Mouse (Mus musculus): ENCODE results near the gene Sumo3. TPM values are rescaled to one million over a fixed set of nuclear protein-coding genes. Genes with fewer than 3 reads are reported as not detected.

Gene Sumo3
- polyA plus RNA-seq, 1 experiment, result 152 TPM

- Histone ChIP-seq H3K36me3 (ENCODE audit: control insufficient read depth, insufficient read depth) (peaks cover 19% of the 10 kb centered on the region), H3K4me3 (ENCODE audit: insufficient read depth, poor library complexity, severe bottlenecking) (no peak overlapping the region), H3K27me3 (ENCODE audit: control insufficient read depth, insufficient read depth, insufficient read length) (no peaks in the 10 kb centered on the region), H3K79me3 (ENCODE audit: low read depth) (peaks cover 73% of the 10 kb centered on the region), H3K79me2 (ENCODE audit: control insufficient read depth, insufficient read depth) (peaks cover 95% of the 10 kb centered on the region), H3ac (ENCODE audit: control insufficient read depth, insufficient read length, low read depth) (no peak overlapping the region)
- TF ChIP-seq MYOG (IDR thresholded peaks at IDR 0.05; ENCODE audit: control insufficient read depth, extremely low read depth, insufficient read length), result no peak
- TF ChIP-seq CTCF (IDR thresholded peaks at IDR 0.05; ENCODE audit: control insufficient read depth, insufficient read depth, insufficient read length), result no peak
- no peak for TF ChIP-seq MYOD1 (IDR thresholded peaks at IDR 0.05; ENCODE audit: control insufficient read depth, insufficient read length, low read depth)
- TF ChIP-seq USF1 (IDR thresholded peaks at IDR 0.05; ENCODE audit: low read depth), result no peak
- no peak for TF ChIP-seq MAX (IDR thresholded peaks at IDR 0.05)
- no peak for TF ChIP-seq FOSL1 (IDR thresholded peaks at IDR 0.05; ENCODE audit: insufficient read depth, low read length, poor library complexity, severe bottlenecking)
- TF ChIP-seq CEBPB (IDR thresholded peaks at IDR 0.05; ENCODE audit: low read depth), result no peak
Observed at GRCm38 (mm10) chr10:77626591-77626990, 20.7 kb downstream of the Sumo3 start.

- no peak overlapping the region for H3ac ChIP-seq (ENCODE audit: control insufficient read depth, insufficient read length, low read depth)
- no peaks in the 10 kb centered on the region for H3K27me3 ChIP-seq (ENCODE audit: control insufficient read depth, insufficient read depth, insufficient read length)
- no peak overlapping the region for H3K4me3 ChIP-seq (ENCODE audit: insufficient read depth, poor library complexity, severe bottlenecking)
- H3K79me2 ChIP-seq (ENCODE audit: control insufficient read depth, insufficient read depth), result peaks cover 91% of the 10 kb centered on the region
- H3K79me3 ChIP-seq (ENCODE audit: low read depth), result peaks cover 72% of the 10 kb centered on the region
- TF ChIP-seq FOSL1 (IDR thresholded peaks at IDR 0.05; ENCODE audit: insufficient read depth, low read length, poor library complexity, severe bottlenecking) (no peak), CEBPB (IDR thresholded peaks at IDR 0.05; ENCODE audit: low read depth) (no peak), USF1 (IDR thresholded peaks at IDR 0.05; ENCODE audit: low read depth) (no peak), CTCF (IDR thresholded peaks at IDR 0.05; ENCODE audit: control insufficient read depth, insufficient read depth, insufficient read length) (peak; percentile 87), MAX (IDR thresholded peaks at IDR 0.05) (no peak)
- peaks cover 25% of the 10 kb centered on the region for H3K36me3 ChIP-seq (ENCODE audit: control insufficient read depth, insufficient read depth)
Observed at GRCm38 (mm10) chr10:77627497-77627896, 21.6 kb downstream of the Sumo3 start.

DNA sequence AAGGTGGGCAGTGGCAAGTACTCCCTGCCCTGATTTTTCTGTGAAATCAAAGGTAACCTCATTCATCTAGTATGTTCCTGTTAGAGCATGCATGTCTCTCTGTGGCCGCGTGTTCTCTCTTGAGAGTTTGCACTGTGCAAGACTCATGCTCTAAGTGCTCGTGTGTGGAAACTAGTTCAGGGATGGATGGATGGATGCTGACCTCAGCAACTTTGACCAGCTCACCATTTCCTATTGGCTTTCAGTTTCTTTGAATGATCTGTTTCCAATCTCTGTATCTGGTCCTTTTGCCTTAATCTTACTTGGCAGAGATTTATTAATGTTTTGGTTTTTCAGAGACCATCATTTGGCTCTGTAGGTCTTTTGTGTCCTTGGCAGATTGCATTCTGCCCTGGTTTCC is 23.3 kb downstream of the Sumo3 start:
- H3K36me3 ChIP-seq (ENCODE audit: control insufficient read depth, insufficient read depth), result peaks cover 39% of the 10 kb centered on the region

DNA sequence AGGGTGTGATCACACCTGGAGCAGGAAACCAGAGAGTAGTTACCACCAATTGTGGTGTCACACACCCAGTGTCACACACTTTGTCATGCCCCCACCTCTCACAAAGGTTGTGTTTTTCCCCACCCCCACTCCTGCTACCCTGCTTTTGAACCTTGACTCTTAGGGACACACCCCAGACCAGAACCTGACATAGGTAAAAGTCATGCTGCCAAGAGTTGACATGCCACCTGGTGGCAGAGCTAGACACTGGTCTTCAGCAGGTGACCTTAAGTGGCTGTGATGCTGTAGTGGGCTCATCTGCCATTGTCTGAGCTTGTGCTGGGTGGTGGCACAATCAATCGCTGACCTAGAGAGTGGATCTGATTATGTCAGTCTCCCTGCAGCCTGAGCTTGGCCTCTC is 24.1 kb downstream of the Sumo3 start:
- H3K79me3 ChIP-seq (ENCODE audit: low read depth), result peaks cover 51% of the 10 kb centered on the region
- no peak overlapping the region for H3K4me3 ChIP-seq (ENCODE audit: insufficient read depth, poor library complexity, severe bottlenecking)
- peaks cover 76% of the 10 kb centered on the region for H3K79me2 ChIP-seq (ENCODE audit: control insufficient read depth, insufficient read depth)
- H3K36me3 ChIP-seq (ENCODE audit: control insufficient read depth, insufficient read depth), result peaks cover 46% of the 10 kb centered on the region
- TF ChIP-seq CTCF (IDR thresholded peaks at IDR 0.05; ENCODE audit: control insufficient read depth, insufficient read depth, insufficient read length) (no peak), MAX (IDR thresholded peaks at IDR 0.05) (no peak), CEBPB (IDR thresholded peaks at IDR 0.05; ENCODE audit: low read depth) (no peak), MYOD1 (IDR thresholded peaks at IDR 0.05; ENCODE audit: control insufficient read depth, insufficient read length, low read depth) (no peak), FOSL1 (IDR thresholded peaks at IDR 0.05; ENCODE audit: insufficient read depth, low read length, poor library complexity, severe bottlenecking) (no peak), MYOG (IDR thresholded peaks at IDR 0.05; ENCODE audit: control insufficient read depth, extremely low read depth, insufficient read length) (no peak), USF1 (IDR thresholded peaks at IDR 0.05; ENCODE audit: low read depth) (no peak)
- H3K27me3 ChIP-seq (ENCODE audit: control insufficient read depth, insufficient read depth, insufficient read length), result no peaks in the 10 kb centered on the region
- H3ac ChIP-seq (ENCODE audit: control insufficient read depth, insufficient read length, low read depth), result no peak overlapping the region

More for the DNA sequence above, 23.3 kb downstream of the Sumo3 start:
- Histone ChIP-seq H3K27me3 (ENCODE audit: control insufficient read depth, insufficient read depth, insufficient read length) (no peaks in the 10 kb centered on the region), H3ac (ENCODE audit: control insufficient read depth, insufficient read length, low read depth) (no peak overlapping the region), H3K4me3 (ENCODE audit: insufficient read depth, poor library complexity, severe bottlenecking) (no peak overlapping the region), H3K79me3 (ENCODE audit: low read depth) (peaks cover 59% of the 10 kb centered on the region), H3K79me2 (ENCODE audit: control insufficient read depth, insufficient read depth) (peaks cover 83% of the 10 kb centered on the region)
- no peak for TF ChIP-seq CTCF (IDR thresholded peaks at IDR 0.05; ENCODE audit: control insufficient read depth, insufficient read depth, insufficient read length)
- TF ChIP-seq MAX (IDR thresholded peaks at IDR 0.05), result no peak

DNA sequence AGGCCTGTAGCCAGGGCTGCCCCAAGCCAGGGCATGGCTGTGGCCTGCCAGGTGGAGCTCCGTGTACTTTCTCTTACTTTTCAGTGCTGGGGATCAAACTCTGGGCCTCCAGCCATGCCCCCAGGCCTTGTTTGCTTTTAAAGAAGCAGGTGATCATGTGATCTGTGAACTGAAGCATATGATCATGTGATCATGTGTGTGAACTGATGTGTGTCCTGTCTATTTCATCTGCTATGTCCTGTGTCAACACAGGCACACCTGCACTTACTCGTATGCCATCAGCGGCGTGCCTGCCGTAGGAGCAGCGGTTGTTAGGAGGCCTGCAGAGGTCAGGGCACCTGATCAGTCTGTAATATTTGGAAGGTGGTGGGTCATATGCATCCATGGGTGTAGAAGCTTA is 28.1 kb downstream of the Sumo3 start:
- Histone ChIP-seq H3K79me3 (ENCODE audit: low read depth) (peaks cover 31% of the 10 kb centered on the region), H3K4me3 (ENCODE audit: insufficient read depth, poor library complexity, severe bottlenecking) (no peak overlapping the region), H3K79me2 (ENCODE audit: control insufficient read depth, insufficient read depth) (peaks cover 76% of the 10 kb centered on the region), H3K36me3 (ENCODE audit: control insufficient read depth, insufficient read depth) (peaks cover 78% of the 10 kb centered on the region), H3ac (ENCODE audit: control insufficient read depth, insufficient read length, low read depth) (no peak overlapping the region), H3K27me3 (ENCODE audit: control insufficient read depth, insufficient read depth, insufficient read length) (no peaks in the 10 kb centered on the region)
- TF ChIP-seq CEBPB (IDR thresholded peaks at IDR 0.05; ENCODE audit: low read depth), result no peak
- no peak for TF ChIP-seq MYOG (IDR thresholded peaks at IDR 0.05; ENCODE audit: control insufficient read depth, extremely low read depth, insufficient read length)
- no peak for TF ChIP-seq FOSL1 (IDR thresholded peaks at IDR 0.05; ENCODE audit: insufficient read depth, low read length, poor library complexity, severe bottlenecking)
- no peak for TF ChIP-seq CTCF (IDR thresholded peaks at IDR 0.05; ENCODE audit: control insufficient read depth, insufficient read depth, insufficient read length)
- TF ChIP-seq MAX (IDR thresholded peaks at IDR 0.05), result no peak
- no peak for TF ChIP-seq USF1 (IDR thresholded peaks at IDR 0.05; ENCODE audit: low read depth)
- TF ChIP-seq MYOD1 (IDR thresholded peaks at IDR 0.05; ENCODE audit: control insufficient read depth, insufficient read length, low read depth), result no peak

- Histone ChIP-seq H3K79me3 (ENCODE audit: low read depth) (peaks cover 30% of the 10 kb centered on the region), H3K4me3 (ENCODE audit: insufficient read depth, poor library complexity, severe bottlenecking) (no peak overlapping the region), H3ac (ENCODE audit: control insufficient read depth, insufficient read length, low read depth) (no peak overlapping the region), H3K79me2 (ENCODE audit: control insufficient read depth, insufficient read depth) (peaks cover 76% of the 10 kb centered on the region), H3K27me3 (ENCODE audit: control insufficient read depth, insufficient read depth, insufficient read length) (no peaks in the 10 kb centered on the region), H3K36me3 (ENCODE audit: control insufficient read depth, insufficient read depth) (peaks cover 83% of the 10 kb centered on the region)
- no peak for TF ChIP-seq MYOD1 (IDR thresholded peaks at IDR 0.05; ENCODE audit: control insufficient read depth, insufficient read length, low read depth)
- TF ChIP-seq MAX (IDR thresholded peaks at IDR 0.05), result no peak
- no peak for TF ChIP-seq USF1 (IDR thresholded peaks at IDR 0.05; ENCODE audit: low read depth)
- no peak for TF ChIP-seq CEBPB (IDR thresholded peaks at IDR 0.05; ENCODE audit: low read depth)
- no peak for TF ChIP-seq CTCF (IDR thresholded peaks at IDR 0.05; ENCODE audit: control insufficient read depth, insufficient read depth, insufficient read length)
- TF ChIP-seq FOSL1 (IDR thresholded peaks at IDR 0.05; ENCODE audit: insufficient read depth, low read length, poor library complexity, severe bottlenecking), result no peak
- TF ChIP-seq MYOG (IDR thresholded peaks at IDR 0.05; ENCODE audit: control insufficient read depth, extremely low read depth, insufficient read length), result no peak
Observed at GRCm38 (mm10) chr10:77634452-77635231, 28.7 kb downstream of the Sumo3 start.
